Mouse (Mus musculus) kidney, embryonic 14.5 days (tissue): Measurements from ENCODE around the gene Trim71. TPM values are rescaled to one million over a fixed set of nuclear protein-coding genes. Genes with fewer than 3 reads are reported as not detected.

Experiments
- ATAC-seq: fragments of 200-750 bp; cut with Nextera tagmentation; 2 replicates; pipeline ENCODE4 v1.8.0; 2017; ENCODE audit warnings: moderate number of reproducible peaks, mild to moderate bottlenecking, moderate TSS enrichment, moderate library complexity; ENCODE audit not compliant: low FRiP score, low TSS enrichment
- H3K27ac ChIP-seq: fragments of 300-500 bp; sonication (generic); 2 replicates; pipeline ENCODE4 v1.5.1; 2014; ENCODE audit warnings: low read depth, mild to moderate bottlenecking, low read length, moderate library complexity, mixed read lengths
- H3K27me3 ChIP-seq: fragments of 300-500 bp; sonication (generic); 2 replicates; pipeline ENCODE4 v1.6.1; 2014; ENCODE audit warnings: mild to moderate bottlenecking, low read length; ENCODE audit not compliant: control insufficient read depth, insufficient read depth
- H3K36me3 ChIP-seq: fragments of 300-500 bp; sonication (generic); 2 replicates; pipeline ENCODE4 v1.6.1; 2014; ENCODE audit warnings: low read length, mixed read lengths; ENCODE audit not compliant: control insufficient read depth, insufficient read depth
- H3K4me1 ChIP-seq: fragments of 300-500 bp; sonication (generic); 2 replicates; pipeline ENCODE4 v1.6.1; 2014; ENCODE audit warnings: low read length, mixed read lengths; ENCODE audit not compliant: control insufficient read depth, insufficient read depth
- H3K4me2 ChIP-seq: fragments of 300-500 bp; sonication (generic); replicated peaks from 2 replicates; pipeline ENCODE4 v1.6.1; 2014; ENCODE audit warnings: low read depth, mild to moderate bottlenecking, low read length
- H3K4me3 ChIP-seq: fragments of 300-500 bp; sonication (generic); 2 replicates; pipeline ENCODE4 v1.5.1; 2014; ENCODE audit warnings: mild to moderate bottlenecking, low read length
- H3K9ac ChIP-seq: fragments of 300-500 bp; sonication (generic); 2 replicates; pipeline ENCODE4 v1.6.1; 2014; ENCODE audit warnings: low read depth, mild to moderate bottlenecking, low read length, moderate library complexity
- H3K9me3 ChIP-seq: fragments of 300-500 bp; sonication (generic); 2 replicates; pipeline ENCODE4 v1.6.1; 2016; ENCODE audit warnings: low read length; ENCODE audit not compliant: control insufficient read depth
- WGBS: fragments of 180-500 bp; shearing (Covaris S2); extraction: QIAGEN DNeasy Blood & Tissue Kit; methylation state at CpG from one replicate; pipeline ENCODE4 v1.1.7; 2014; 5-methylcytosine and 5-hydroxymethylcytosine counted together
- polyA plus RNA-seq: library from polyadenylated mRNA; unstranded; fragments of >200 nt; fragmentation: Nextera tagmentation; extraction: Ambion mirVana; gene quantifications from 2 replicates; pipeline ENCODE4 v1.2.1, GENCODE M21; 2014

Trim71 gene
- polyA plus RNA-seq, 1 experiment from 2014 or later: 1.1 TPM

DNA sequence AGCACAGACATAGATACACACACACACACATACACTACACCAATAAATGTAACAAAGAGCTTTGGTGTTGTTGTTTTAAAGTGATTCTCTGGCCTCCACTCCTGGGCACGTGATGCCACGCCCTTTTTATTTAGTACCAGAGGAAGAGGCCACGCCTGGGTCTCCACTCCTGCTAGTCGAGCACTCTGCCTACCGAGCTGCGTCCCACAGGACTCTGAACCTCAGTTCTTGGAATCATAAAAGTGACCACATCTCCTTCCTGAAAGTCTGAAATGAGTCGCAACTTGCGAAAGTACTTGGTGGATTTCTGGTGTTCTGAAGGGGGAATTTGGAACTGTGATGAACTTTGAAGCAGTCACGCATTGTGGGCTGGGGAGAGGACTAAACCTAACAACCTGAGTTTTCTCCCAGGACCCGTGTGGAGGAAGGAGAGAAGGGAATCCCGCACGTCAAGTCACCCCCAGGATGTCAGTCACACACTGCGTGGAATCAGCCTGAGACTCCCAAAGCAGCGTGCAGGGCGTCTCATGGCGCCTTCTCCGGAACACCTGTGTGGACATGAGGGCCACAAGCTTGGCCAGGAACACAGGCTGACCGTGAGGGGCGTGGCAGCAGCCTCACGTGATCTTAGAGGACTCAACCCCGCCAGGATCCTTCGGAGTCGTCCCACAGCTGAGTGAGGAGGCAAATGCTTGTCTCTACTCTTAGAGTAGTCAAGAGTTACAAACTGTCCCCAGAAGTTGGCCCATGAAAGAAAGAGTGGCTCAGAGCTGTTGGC is 76.5 kb downstream of the Trim71 start:
- Histone ChIP-seq H3K9me3 (no peaks in the 10 kb centered on the region), H3K27me3 (no peaks in the 10 kb centered on the region), H3K36me3 (no peaks in the 10 kb centered on the region), H3K4me1 (no peaks in the 10 kb centered on the region), H3K4me2 (no peak overlapping the region), H3K4me3 (no peak overlapping the region), H3K9ac (no peak overlapping the region), H3K27ac (no peak overlapping the region)
- ATAC-seq: no peak
- WGBS: 76% methylated on average over 23 of the region's 23 CpGs

DNA sequence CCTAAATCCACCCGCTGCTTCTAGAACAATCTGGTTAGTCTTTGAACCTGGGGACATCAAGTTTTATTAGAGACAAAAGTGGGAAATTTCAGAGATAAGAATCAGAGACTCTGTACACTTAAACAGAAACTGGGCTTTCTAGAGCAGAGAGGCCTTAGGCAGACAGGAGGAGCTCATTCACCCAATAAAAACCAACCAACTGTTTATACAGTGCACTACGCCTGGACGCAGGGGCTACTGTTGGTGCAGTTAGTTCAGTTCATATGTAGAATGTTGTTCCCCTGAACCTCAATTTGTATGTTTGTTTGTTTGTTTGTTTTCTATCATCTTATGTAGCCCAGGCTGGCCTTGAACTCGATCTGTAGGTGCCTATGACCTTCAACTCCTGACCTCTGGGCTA is 77.4 kb downstream of the Trim71 start:
- no peak for ATAC-seq

DNA sequence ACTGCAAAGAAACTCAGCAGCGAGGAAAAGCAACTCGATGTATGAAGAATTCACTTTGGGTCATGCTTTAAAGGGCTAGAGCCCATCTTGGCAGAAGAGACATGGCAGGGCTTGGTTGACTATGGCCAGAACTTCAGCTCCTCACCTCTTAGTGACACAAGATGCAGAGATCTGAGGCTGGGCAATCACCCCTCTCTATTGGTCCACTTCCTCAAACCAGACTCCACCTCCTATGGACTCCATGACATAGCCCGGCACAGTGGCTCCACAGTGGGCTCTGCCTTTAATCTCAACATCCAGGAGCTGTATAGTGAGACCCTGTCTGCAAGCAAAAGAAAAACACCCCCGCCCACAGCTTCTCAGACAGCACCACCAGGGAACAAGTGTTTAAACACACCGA is 79.4 kb downstream of the Trim71 start:
- Histone ChIP-seq H3K27me3 (no peaks in the 10 kb centered on the region), H3K9me3 (no peaks in the 10 kb centered on the region), H3K4me1 (no peaks in the 10 kb centered on the region), H3K36me3 (no peaks in the 10 kb centered on the region), H3K4me3 (no peak overlapping the region), H3K4me2 (no peak overlapping the region), H3K27ac (no peak overlapping the region), H3K9ac (no peak overlapping the region)
- no peak for ATAC-seq
- WGBS: 87% methylated on average over 5 of the region's 5 CpGs

More for the DNA sequence above, 77.4 kb downstream of the Trim71 start:
- no peak overlapping the region for H3K27ac ChIP-seq
- WGBS: 57% methylated on average over 4 of the region's 4 CpGs
- H3K4me2 ChIP-seq: no peak overlapping the region
- H3K9ac ChIP-seq: no peak overlapping the region
- H3K36me3 ChIP-seq: no peaks in the 10 kb centered on the region
- H3K9me3 ChIP-seq: no peaks in the 10 kb centered on the region
- no peaks in the 10 kb centered on the region for H3K27me3 ChIP-seq
- no peaks in the 10 kb centered on the region for H3K4me1 ChIP-seq
- no peak overlapping the region for H3K4me3 ChIP-seq

DNA sequence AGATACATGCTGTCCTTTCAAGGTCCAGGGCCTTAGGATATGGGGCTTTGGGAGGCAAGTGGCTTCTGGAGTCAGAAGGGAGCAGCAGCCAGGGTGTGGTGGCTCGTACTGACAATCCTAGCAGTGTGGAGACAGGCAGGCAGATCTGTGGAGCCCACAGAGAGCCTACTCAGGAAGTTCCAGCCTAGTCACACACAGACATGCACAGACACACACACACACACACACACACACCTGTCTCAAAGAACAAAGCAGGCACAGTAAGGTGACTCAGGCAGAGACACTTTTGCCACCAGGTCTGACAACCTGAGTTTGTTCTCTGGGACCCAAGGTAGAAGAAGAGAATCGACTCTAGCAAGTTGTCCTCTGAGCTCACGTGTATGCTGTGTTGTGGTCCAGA is 83.2 kb downstream of the Trim71 start:
- Histone ChIP-seq H3K27me3 (no peaks in the 10 kb centered on the region), H3K4me3 (no peak overlapping the region), H3K9me3 (no peaks in the 10 kb centered on the region), H3K9ac (no peak overlapping the region), H3K27ac (no peak overlapping the region), H3K4me1 (no peaks in the 10 kb centered on the region), H3K36me3 (no peaks in the 10 kb centered on the region), H3K4me2 (no peak overlapping the region)
- ATAC-seq: no peak
- 80% methylated on average over 3 of the region's 3 CpGs for WGBS

DNA sequence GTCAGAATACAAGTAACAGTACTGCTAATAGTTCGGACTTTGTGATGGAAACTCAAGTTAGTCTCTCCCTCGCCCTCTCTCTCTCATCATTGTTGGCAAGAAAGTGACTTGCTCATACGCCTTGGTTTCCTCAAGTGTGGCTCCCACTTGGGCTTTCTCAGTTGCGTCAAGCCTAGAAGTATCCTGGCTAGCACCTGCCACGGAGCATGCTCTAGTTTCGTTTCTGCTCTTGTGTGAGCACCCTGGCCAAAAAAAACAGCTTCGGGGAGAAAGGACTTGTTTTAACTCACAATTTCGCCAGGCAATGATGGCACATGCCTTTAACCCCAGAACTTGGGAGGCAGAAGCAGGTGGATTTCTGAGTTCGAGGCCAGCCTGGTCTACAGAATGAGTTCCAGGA is 87.2 kb downstream of the Trim71 start:
- no peak for ATAC-seq
- Histone ChIP-seq H3K4me3 (no peak overlapping the region), H3K36me3 (no peaks in the 10 kb centered on the region), H3K9me3 (no peaks in the 10 kb centered on the region), H3K4me2 (no peak overlapping the region), H3K9ac (no peak overlapping the region), H3K27ac (no peak overlapping the region), H3K4me1 (no peaks in the 10 kb centered on the region), H3K27me3 (no peaks in the 10 kb centered on the region)
- WGBS: 90% methylated on average over 9 of the region's 9 CpGs

DNA sequence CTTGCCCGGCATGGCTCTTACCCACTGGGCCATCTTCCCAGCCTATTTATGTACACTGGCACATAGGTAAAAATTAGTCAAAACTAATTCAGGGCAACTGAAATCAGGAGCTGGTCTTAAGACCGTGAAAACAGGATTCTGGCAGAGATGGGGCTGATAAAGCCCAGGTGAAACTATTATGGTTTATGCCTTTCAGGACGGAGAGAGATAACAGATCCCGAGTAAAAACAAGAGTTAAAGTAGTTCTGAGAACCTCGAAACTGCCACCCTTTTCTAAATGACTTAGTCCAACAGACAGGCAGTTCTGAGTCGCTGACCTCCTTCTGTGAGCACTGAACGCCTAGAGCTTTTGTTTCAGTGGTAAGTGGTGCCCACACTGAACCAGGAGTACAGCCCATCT is 92.3 kb downstream of the Trim71 start:
- Histone ChIP-seq H3K36me3 (no peaks in the 10 kb centered on the region), H3K4me3 (no peak overlapping the region), H3K9ac (no peak overlapping the region), H3K27ac (no peak overlapping the region), H3K9me3 (no peaks in the 10 kb centered on the region), H3K4me2 (no peak overlapping the region), H3K27me3 (no peaks in the 10 kb centered on the region), H3K4me1 (no peaks in the 10 kb centered on the region)
- no peak for ATAC-seq
- WGBS: 71% methylated on average over 7 of the region's 7 CpGs

DNA sequence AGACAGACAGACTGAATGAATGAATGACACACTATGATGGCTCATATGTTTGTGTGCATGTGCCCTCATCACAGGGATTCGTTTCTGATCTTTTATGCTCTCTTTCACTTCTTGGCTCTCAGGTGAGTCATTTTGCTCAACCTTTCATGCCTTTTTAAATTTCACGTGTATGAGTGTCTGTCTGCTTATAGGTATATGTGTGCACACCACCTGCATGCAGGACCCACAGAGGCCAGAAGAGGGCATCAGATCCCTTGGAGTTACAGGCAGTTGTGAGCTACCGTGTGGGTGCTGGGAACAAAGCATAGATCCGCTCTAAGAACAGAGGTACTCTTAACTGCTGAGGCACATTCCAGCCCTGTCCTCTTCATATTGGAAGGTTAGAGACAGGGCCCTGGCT is 95.5 kb downstream of the Trim71 start:
- H3K4me3 ChIP-seq: no peak overlapping the region
- no peak for ATAC-seq
- H3K4me2 ChIP-seq: no peak overlapping the region
- no peaks in the 10 kb centered on the region for H3K27me3 ChIP-seq
- peaks cover 10% of the 10 kb centered on the region; the same call in 1 of the 2 replicates for H3K36me3 ChIP-seq
- 95% methylated on average over 4 of the region's 4 CpGs for WGBS
- no peaks in the 10 kb centered on the region for H3K4me1 ChIP-seq
- no peak overlapping the region for H3K27ac ChIP-seq
- H3K9me3 ChIP-seq: no peaks in the 10 kb centered on the region
- no peak overlapping the region for H3K9ac ChIP-seq

DNA sequence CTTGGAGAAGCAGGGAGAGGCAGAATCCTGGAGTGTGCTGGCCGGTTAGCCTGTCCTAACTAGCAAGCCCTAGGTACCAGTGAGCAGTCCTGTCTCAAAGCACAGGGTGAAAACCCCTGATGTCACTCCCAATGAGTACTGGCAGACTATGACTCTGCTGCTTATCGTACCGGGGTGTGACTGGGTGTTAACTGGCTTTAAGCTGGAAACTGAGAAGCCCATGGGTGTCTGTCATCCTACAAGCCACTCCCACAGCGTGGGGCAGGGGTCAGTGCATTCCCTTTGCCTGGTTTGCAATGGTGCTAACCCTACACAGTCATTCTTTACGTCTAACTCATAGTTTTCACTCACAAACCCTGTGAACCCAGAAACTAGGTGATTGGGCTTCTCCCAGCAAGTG is 96.0 kb downstream of the Trim71 start:
- WGBS: 61% methylated on average over 5 of the region's 5 CpGs
- Histone ChIP-seq H3K4me3 (no peak overlapping the region), H3K27me3 (no peaks in the 10 kb centered on the region), H3K9me3 (no peaks in the 10 kb centered on the region), H3K9ac (no peak overlapping the region), H3K4me2 (no peak overlapping the region), H3K27ac (no peak overlapping the region), H3K4me1 (no peaks in the 10 kb centered on the region), H3K36me3 (peaks cover 12% of the 10 kb centered on the region; the same call in 1 of the 2 replicates)
- no peak for ATAC-seq

DNA sequence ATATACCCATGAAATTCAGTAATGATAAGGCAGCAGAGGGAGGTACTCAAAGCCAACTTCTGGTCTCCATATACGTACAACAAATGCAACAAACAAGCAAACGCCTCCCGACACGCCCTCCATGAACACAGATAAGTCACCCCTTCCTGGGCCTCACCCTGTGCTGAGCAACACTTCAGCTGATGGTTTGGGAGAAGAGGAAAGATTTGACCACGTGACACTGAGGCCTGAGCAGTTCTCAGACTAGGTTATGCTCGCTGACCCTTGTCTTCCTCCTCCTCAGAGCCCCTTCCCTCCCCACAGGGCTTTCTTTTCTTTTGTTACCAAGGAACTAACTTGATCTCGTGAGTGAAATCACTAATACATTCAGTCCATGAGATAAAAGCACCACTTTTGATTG is 97.3 kb downstream of the Trim71 start:
- Histone ChIP-seq H3K9ac (no peak overlapping the region), H3K9me3 (no peaks in the 10 kb centered on the region), H3K4me3 (no peak overlapping the region), H3K4me2 (no peak overlapping the region), H3K27me3 (no peaks in the 10 kb centered on the region), H3K27ac (no peak overlapping the region), H3K4me1 (no peaks in the 10 kb centered on the region), H3K36me3 (peaks cover 12% of the 10 kb centered on the region; the same call in 1 of the 2 replicates)
- WGBS: 65% methylated on average over 7 of the region's 7 CpGs
- peak; percentile 58; the same call in 1 of the 2 replicates for ATAC-seq
